Mouse (Mus musculus): ENCODE data around the gene Rab11fip3. TPM values are rescaled to one million over a fixed set of nuclear protein-coding genes. Genes with fewer than 3 reads are reported as not detected.

The Rab11fip3 gene
- polyA plus RNA-seq, 1 experiment from 2014 or later = 1.9 TPM

GRCm38 (mm10) chr17:26008787-26009186, 60.6 kb downstream of the Rab11fip3 start:
- Histone ChIP-seq H3K27me3 (peaks cover 6% of the 10 kb centered on the region), H3K4me2 (peak overlapping the region; percentile 21; the same call in 1 of the 2 replicates), H3K9ac (0 out of 2 replicates have a peak overlapping the region, but pooled peaks have one; percentile 30), H3K4me3 (replicated peaks) (no peak overlapping the region), H3K36me3 (no peaks in the 10 kb centered on the region), H3K9me3 (replicated peaks) (no peaks in the 10 kb centered on the region), H3K27ac (peak overlapping the region; percentile 29), H3K4me1 (replicated peaks) (peaks cover 68% of the 10 kb centered on the region)
- 15% methylated on average over 7 of the region's 7 CpGs for WGBS (ENCODE audit: insufficient replicate concordance)
- ATAC-seq (ENCODE audit: low read depth) = no peak
- no peak for DNase-seq

GRCm38 (mm10) chr17:26008331-26008730, 61.0 kb downstream of the Rab11fip3 start:
- no peak overlapping the region for H3K4me3 ChIP-seq (replicated peaks)
- H3K9ac ChIP-seq = no peak overlapping the region
- ATAC-seq (ENCODE audit: low read depth) (no peak), DNase-seq (no peak)
- H3K36me3 ChIP-seq = no peaks in the 10 kb centered on the region
- H3K27me3 ChIP-seq = peaks cover 6% of the 10 kb centered on the region
- peak overlapping the region; percentile 15; the same call in 1 of the 2 replicates for H3K27ac ChIP-seq
- H3K4me1 ChIP-seq (replicated peaks) = peaks cover 73% of the 10 kb centered on the region
- no peak overlapping the region for H3K4me2 ChIP-seq
- no peaks in the 10 kb centered on the region for H3K9me3 ChIP-seq (replicated peaks)

- H3K4me1 ChIP-seq (replicated peaks) = peaks cover 73% of the 10 kb centered on the region
- no peak overlapping the region for H3K4me3 ChIP-seq (replicated peaks)
- H3K36me3 ChIP-seq = no peaks in the 10 kb centered on the region
- no peak for ATAC-seq (ENCODE audit: low read depth)
- no peak for DNase-seq
- H3K27me3 ChIP-seq = peaks cover 6% of the 10 kb centered on the region
- H3K4me2 ChIP-seq = no peak overlapping the region
- H3K27ac ChIP-seq = peak overlapping the region; percentile 15; the same call in 1 of the 2 replicates
- no peaks in the 10 kb centered on the region for H3K9me3 ChIP-seq (replicated peaks)
- 7% methylated on average over 2 of the region's 2 CpGs for WGBS (ENCODE audit: insufficient replicate concordance)
- peak overlapping the region; percentile 8; the same call in 1 of the 2 replicates for H3K9ac ChIP-seq
Measured at GRCm38 (mm10) chr17:26007646-26008045, 61.7 kb downstream of the Rab11fip3 start.

GRCm38 (mm10) chr17:26005731-26006450, 63.5 kb downstream of the Rab11fip3 start:
- H3K27ac ChIP-seq = peak overlapping the region; percentile 20; the same call in 1 of the 2 replicates
- no peak for ATAC-seq (ENCODE audit: low read depth)

DNA sequence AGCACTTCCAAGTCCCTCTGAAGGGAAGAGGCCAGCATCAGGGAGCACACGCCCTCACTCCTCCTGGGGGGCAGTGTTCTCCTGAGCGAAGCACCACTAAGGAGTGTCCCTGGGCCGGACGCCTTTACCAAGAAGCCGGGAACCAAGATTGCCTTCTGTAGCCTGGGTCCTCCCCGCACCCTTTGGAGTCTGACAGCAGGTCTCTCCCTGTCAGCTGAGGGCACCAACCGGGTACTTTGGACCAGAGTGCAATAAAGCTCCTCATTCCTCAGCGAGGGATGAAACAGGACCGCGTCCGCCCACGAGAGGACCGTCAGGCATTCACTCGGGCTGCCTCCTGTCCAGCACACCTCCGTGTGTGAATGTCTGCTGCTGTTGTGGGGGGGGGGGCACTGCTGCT, 64.6 kb downstream of the Rab11fip3 start:
- H3K27ac ChIP-seq = no peak overlapping the region
- H3K9me3 ChIP-seq (replicated peaks) = no peaks in the 10 kb centered on the region
- no peaks in the 10 kb centered on the region for H3K36me3 ChIP-seq
- no peak overlapping the region for H3K9ac ChIP-seq
- H3K4me1 ChIP-seq (replicated peaks) = peaks cover 51% of the 10 kb centered on the region
- H3K27me3 ChIP-seq = peaks cover 6% of the 10 kb centered on the region
- no peak for ATAC-seq (ENCODE audit: low read depth)
- 80% methylated on average over 15 of the region's 15 CpGs for WGBS (ENCODE audit: insufficient replicate concordance)
- no peak overlapping the region for H3K4me2 ChIP-seq
- no peak for DNase-seq
- no peak overlapping the region for H3K4me3 ChIP-seq (replicated peaks)

More at GRCm38 (mm10) chr17:26005731-26006450, 63.5 kb downstream of the Rab11fip3 start:
- H3K9me3 ChIP-seq (replicated peaks) = no peaks in the 10 kb centered on the region
- peaks cover 61% of the 10 kb centered on the region for H3K4me1 ChIP-seq (replicated peaks)
- H3K4me3 ChIP-seq (replicated peaks) = no peak overlapping the region
- no peak overlapping the region for H3K9ac ChIP-seq
- H3K27me3 ChIP-seq = peaks cover 6% of the 10 kb centered on the region
- DNase-seq = peak; percentile 57
- 22% methylated on average over 10 of the region's 10 CpGs for WGBS (ENCODE audit: insufficient replicate concordance)
- H3K4me2 ChIP-seq = no peak overlapping the region
- no peaks in the 10 kb centered on the region for H3K36me3 ChIP-seq

DNA sequence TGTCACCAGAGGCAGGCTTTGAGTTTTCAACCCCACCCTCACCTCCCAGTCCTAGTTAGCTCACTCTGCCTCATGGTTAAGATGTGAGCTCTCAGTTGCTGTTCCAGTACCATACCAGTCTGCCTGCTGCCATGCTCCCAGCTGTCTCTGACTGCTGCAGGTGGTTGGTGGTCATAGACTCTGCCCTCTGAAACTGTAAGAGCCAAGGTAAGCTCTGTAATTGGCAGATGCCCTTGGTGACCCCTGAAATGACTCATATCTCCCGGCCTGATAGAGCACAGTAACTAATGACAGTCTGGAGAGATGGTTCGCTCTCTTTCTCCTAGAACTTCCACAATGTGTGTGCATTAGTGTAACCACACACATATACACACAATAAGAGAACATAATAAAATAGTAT, 65.5 kb downstream of the Rab11fip3 start:
- H3K4me2 ChIP-seq = no peak overlapping the region
- H3K4me1 ChIP-seq (replicated peaks) = peaks cover 43% of the 10 kb centered on the region
- no peak overlapping the region for H3K9ac ChIP-seq
- 85% methylated on average over 2 of the region's 2 CpGs for WGBS (ENCODE audit: insufficient replicate concordance)
- H3K27me3 ChIP-seq = peaks cover 6% of the 10 kb centered on the region
- no peak overlapping the region for H3K4me3 ChIP-seq (replicated peaks)
- ATAC-seq (ENCODE audit: low read depth) (no peak), DNase-seq (no peak)
- no peaks in the 10 kb centered on the region for H3K9me3 ChIP-seq (replicated peaks)
- no peaks in the 10 kb centered on the region for H3K36me3 ChIP-seq
- no peak overlapping the region for H3K27ac ChIP-seq

GRCm38 (mm10) chr17:25998425-25998824, 70.9 kb downstream of the Rab11fip3 start:
- Histone ChIP-seq H3K4me2 (no peak overlapping the region), H3K9me3 (replicated peaks) (no peaks in the 10 kb centered on the region), H3K27me3 (no peaks in the 10 kb centered on the region), H3K27ac (no peak overlapping the region), H3K36me3 (no peaks in the 10 kb centered on the region), H3K4me3 (replicated peaks) (no peak overlapping the region), H3K9ac (no peak overlapping the region), H3K4me1 (replicated peaks) (peaks cover 11% of the 10 kb centered on the region)
- no peak for ATAC-seq (ENCODE audit: low read depth)
- 74% methylated on average over 11 of the region's 11 CpGs for WGBS (ENCODE audit: insufficient replicate concordance)
- no peak for DNase-seq

GRCm38 (mm10) chr17:25993489-25993888, 75.9 kb downstream of the Rab11fip3 start:
- ATAC-seq (ENCODE audit: low read depth) (peak; percentile 60), DNase-seq (no peak)
- H3K4me1 ChIP-seq (replicated peaks) = peaks cover 32% of the 10 kb centered on the region
- no peak overlapping the region for H3K4me2 ChIP-seq
- H3K9me3 ChIP-seq (replicated peaks) = no peaks in the 10 kb centered on the region
- 40% methylated on average over 3 of the region's 3 CpGs for WGBS (ENCODE audit: insufficient replicate concordance)
- H3K27ac ChIP-seq = no peak overlapping the region
- no peaks in the 10 kb centered on the region for H3K27me3 ChIP-seq
- no peaks in the 10 kb centered on the region for H3K36me3 ChIP-seq
- H3K4me3 ChIP-seq (replicated peaks) = no peak overlapping the region
- no peak overlapping the region for H3K9ac ChIP-seq

- Histone ChIP-seq H3K36me3 (no peaks in the 10 kb centered on the region), H3K9me3 (replicated peaks) (no peaks in the 10 kb centered on the region), H3K4me2 (no peak overlapping the region), H3K9ac (no peak overlapping the region), H3K4me3 (replicated peaks) (no peak overlapping the region), H3K27ac (no peak overlapping the region; the same call in 1 of the 2 replicates), H3K4me1 (replicated peaks) (peaks cover 32% of the 10 kb centered on the region), H3K27me3 (no peaks in the 10 kb centered on the region)
- 86% methylated on average over 4 of the region's 4 CpGs for WGBS (ENCODE audit: insufficient replicate concordance)
- ATAC-seq (ENCODE audit: low read depth) (no peak), DNase-seq (no peak)
Measured at GRCm38 (mm10) chr17:25992274-25992673, 77.1 kb downstream of the Rab11fip3 start.

- no peaks in the 10 kb centered on the region for H3K9me3 ChIP-seq (replicated peaks)
- ATAC-seq (ENCODE audit: low read depth) (no peak), DNase-seq (no peak)
- no peak overlapping the region for H3K27ac ChIP-seq
- 0 out of 2 replicates have a peak overlapping the region, but pooled peaks have one; percentile 0 for H3K4me2 ChIP-seq
- H3K27me3 ChIP-seq = peaks cover 2% of the 10 kb centered on the region; the same call in 1 of the 2 replicates
- no peak overlapping the region for H3K4me3 ChIP-seq (replicated peaks)
- no peak overlapping the region for H3K9ac ChIP-seq
- 9% methylated on average over 5 of the region's 5 CpGs for WGBS (ENCODE audit: insufficient replicate concordance)
- H3K36me3 ChIP-seq = no peaks in the 10 kb centered on the region
- peaks cover 39% of the 10 kb centered on the region for H3K4me1 ChIP-seq (replicated peaks)
Measured at GRCm38 (mm10) chr17:25990331-25990730, 79.0 kb downstream of the Rab11fip3 start.

DNA sequence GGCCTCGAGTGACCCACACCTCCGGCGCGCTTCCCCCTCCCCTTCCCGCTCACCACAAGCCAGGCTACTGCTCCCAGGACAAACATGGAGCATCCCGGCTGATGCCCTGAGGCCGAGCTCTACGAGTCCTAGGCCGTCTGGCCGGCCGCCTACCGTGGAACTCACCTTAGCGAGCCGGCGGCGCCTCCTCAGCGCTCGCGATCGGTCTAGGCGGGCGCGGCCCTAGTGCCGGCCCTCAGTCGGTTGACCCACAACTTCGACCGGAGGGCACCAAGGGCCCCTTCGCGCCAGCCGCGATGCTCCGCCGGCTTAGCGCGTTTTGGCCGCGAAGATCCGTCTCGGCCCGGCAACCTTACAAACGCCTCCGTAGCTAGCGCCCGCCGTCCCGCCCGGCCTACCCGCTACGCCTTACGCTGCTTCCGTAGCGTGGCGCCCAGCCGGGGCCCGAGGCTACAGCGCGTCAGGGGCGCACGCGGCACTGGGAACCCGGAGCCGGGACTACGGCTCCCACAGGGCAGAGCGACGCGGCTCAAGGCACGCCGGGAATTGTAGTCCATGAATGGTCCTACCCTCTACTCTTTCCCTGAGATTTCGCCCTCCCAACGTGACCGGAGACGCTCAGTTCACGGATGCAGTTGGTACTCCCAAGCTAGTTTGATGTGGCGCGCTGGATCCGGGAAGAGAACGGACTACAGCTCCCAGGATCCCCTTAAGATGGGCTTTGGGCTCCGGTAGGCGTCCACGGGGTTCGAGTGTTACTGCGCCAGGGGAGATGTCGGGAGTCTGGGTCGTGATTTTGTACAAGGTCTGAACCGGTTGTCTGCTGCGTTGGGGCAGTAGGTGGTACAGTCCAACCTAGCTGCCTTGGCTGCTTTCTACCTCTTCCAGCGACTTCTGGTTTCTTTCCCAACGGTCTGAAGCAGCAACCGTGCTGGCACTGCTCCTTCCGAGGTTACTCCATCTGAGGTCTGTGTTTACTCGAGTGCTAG, 83.8 kb downstream of the Rab11fip3 start, which contains the start of gene Capn15:
Capn15 (minus strand) TSS at position 491 of the 989 bp plus-strand sequence.
- DNase-seq (peak; percentile 81), ATAC-seq (ENCODE audit: low read depth) (peak; percentile 96)
- Histone ChIP-seq H3K4me2 (peak within 1 kb of the TSS; percentile 98), H3K27me3 (peaks cover 2% of the 10 kb centered on the region; the same call in 1 of the 2 replicates), H3K4me3 (replicated peaks) (peak within 1 kb of the TSS; percentile 91), H3K4me1 (replicated peaks) (peaks cover 63% of the 10 kb centered on the region), H3K9me3 (replicated peaks) (no peaks in the 10 kb centered on the region), H3K27ac (peak within 1 kb of the TSS; percentile 77), H3K9ac (peak within 1 kb of the TSS; percentile 94), H3K36me3 (0 out of 2 replicates have a peak, but pooled peaks cover 3% of the 10 kb centered on the region)
- 1% methylated on average over 91 of the region's 91 CpGs for WGBS (ENCODE audit: insufficient replicate concordance)
